Mouse (Mus musculus): ENCODE measurements around the gene Snx33.

Gene Snx33

GRCm38 (mm10) chr9:56890522-56891250 lies 37.5 kb downstream of the Snx33 start:
- no peak for DNase-seq

GRCm38 (mm10) chr9:56889817-56890216 lies 38.4 kb downstream of the Snx33 start:
- peak; percentile 61 to 74 for DNase-seq

- no peak for DNase-seq
These were observed 40.6 kb downstream of the Snx33 start for GRCm38 (mm10) chr9:56887581-56887980.

GRCm38 (mm10) chr9:56886601-56887000 lies 41.6 kb downstream of the Snx33 start:
- DNase-seq, result no peak

GRCm38 (mm10) chr9:56886113-56886512 lies 42.1 kb downstream of the Snx33 start:
- no peak for DNase-seq

- DNase-seq, result no peak
These were observed 43.8 kb downstream of the Snx33 start for GRCm38 (mm10) chr9:56884328-56884727.

- DNase-seq, result no peak
These were observed 44.7 kb downstream of the Snx33 start for GRCm38 (mm10) chr9:56883470-56883869.

GRCm38 (mm10) chr9:56882818-56883217 lies 45.4 kb downstream of the Snx33 start:
- DNase-seq, result no peak

GRCm38 (mm10) chr9:56882283-56882682 lies 45.9 kb downstream of the Snx33 start:
- no peak for DNase-seq

GRCm38 (mm10) chr9:56881539-56882082 lies 46.6 kb downstream of the Snx33 start:
- no peak for DNase-seq

- no peak for DNase-seq
These were observed 47.4 kb downstream of the Snx33 start for GRCm38 (mm10) chr9:56880790-56881189.

- no peak for DNase-seq
These were observed 50.9 kb downstream of the Snx33 start for GRCm38 (mm10) chr9:56877284-56877683.

GRCm38 (mm10) chr9:56876784-56877183 lies 51.4 kb downstream of the Snx33 start:
- DNase-seq, result no peak

- DNase-seq, result no peak
These were observed 55.1 kb downstream of the Snx33 start for GRCm38 (mm10) chr9:56873097-56873496.

- no peak for DNase-seq
These were observed 55.9 kb downstream of the Snx33 start for GRCm38 (mm10) chr9:56872105-56872903.

- DNase-seq, result no peak
These were observed 57.0 kb downstream of the Snx33 start for GRCm38 (mm10) chr9:56871191-56871590.

GRCm38 (mm10) chr9:56870778-56871177 lies 57.4 kb downstream of the Snx33 start:
- DNase-seq, result no peak

GRCm38 (mm10) chr9:56869552-56869951 lies 58.6 kb downstream of the Snx33 start:
- DNase-seq, result no peak

- DNase-seq, result no peak
These were observed 59.9 kb downstream of the Snx33 start for GRCm38 (mm10) chr9:56868292-56868691.

Measured in cerebellum, postnatal 36 days (tissue).